Mouse (Mus musculus): Measurements from ENCODE around the gene Cd160. TPM values are rescaled to one million over a fixed set of nuclear protein-coding genes. Genes with fewer than 3 reads are reported as not detected.

The Cd160 gene
- 6.7 TPM for polyA plus RNA-seq (2017; shearing (Covaris generic))

DNA sequence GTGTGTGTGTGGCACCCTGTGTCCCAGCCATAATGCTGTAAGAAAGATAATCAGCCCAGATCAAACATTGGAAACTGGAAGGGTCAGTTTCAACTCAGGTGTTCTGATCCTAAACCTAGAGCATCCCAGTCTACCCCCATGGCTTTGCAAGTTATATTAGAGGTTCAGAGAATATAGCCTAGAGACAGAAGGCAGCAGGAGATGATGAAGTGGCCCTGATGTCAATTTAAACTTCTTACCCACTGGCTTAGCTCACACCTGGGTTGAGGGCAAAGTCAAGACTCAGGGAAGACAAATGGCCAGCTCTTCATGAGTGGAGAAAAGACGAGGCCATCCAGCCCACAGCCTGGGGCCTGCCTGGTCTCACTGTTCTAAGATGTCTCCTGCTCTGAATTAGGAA lies at the start of gene Cd160, which contains the start of gene Pdzk1:
Cd160 (minus strand) TSS at position 368 of the 400 bp plus-strand sequence.
Pdzk1 (plus strand) TSS at position 301 of the 400 bp plus-strand sequence.

Other genes starting within 250 kb of the Cd160 start
- gene Polr3gl, start 235.2 kb downstream of the Cd160 start, polyA plus RNA-seq (2017; shearing (Covaris generic)), result 18.4 TPM
- not detected for gene Ankrd34a, start 232.7 kb downstream of the Cd160 start, polyA plus RNA-seq (2017; shearing (Covaris generic))
- gene Lix1l, start 228.2 kb downstream of the Cd160 start, polyA plus RNA-seq (2017; shearing (Covaris generic)), result 0.45 TPM
- 189 TPM for gene Rbm8a, start 199.4 kb downstream of the Cd160 start, polyA plus RNA-seq (2017; shearing (Covaris generic))
- gene Pex11b, start 194.0 kb downstream of the Cd160 start, polyA plus RNA-seq (2017; shearing (Covaris generic)), result 22.0 TPM
- gene Gm42957, start 193.9 kb downstream of the Cd160 start, polyA plus RNA-seq (2017; shearing (Covaris generic)), result not detected
- gene Itga10, start 183.8 kb downstream of the Cd160 start, polyA plus RNA-seq (2017; shearing (Covaris generic)), result 0.29 TPM
- 4.7 TPM for gene Ankrd35, start 159.2 kb downstream of the Cd160 start, polyA plus RNA-seq (2017; shearing (Covaris generic))
- 9.8 TPM for gene Pias3, start 133.0 kb downstream of the Cd160 start, polyA plus RNA-seq (2017; shearing (Covaris generic))
- gene Nudt17, start 120.8 kb downstream of the Cd160 start, polyA plus RNA-seq (2017; shearing (Covaris generic)), result 2.4 TPM
- gene Polr3c, start 101.7 kb downstream of the Cd160 start, polyA plus RNA-seq (2017; shearing (Covaris generic)), result 50.8 TPM
- gene Rnf115, start 101.7 kb downstream of the Cd160 start, polyA plus RNA-seq (2017; shearing (Covaris generic)), result 103 TPM
- gene Pdzk1, start 67 bp downstream of the Cd160 start, polyA plus RNA-seq (2017; shearing (Covaris generic)), result 0.88 TPM
- gene Gja5, start 75.3 kb upstream of the Cd160 start, polyA plus RNA-seq (2017; shearing (Covaris generic)), result not detected
- gene Gpr89, start 76.0 kb upstream of the Cd160 start, polyA plus RNA-seq (2017; shearing (Covaris generic)), result 23.1 TPM
- gene Gja8, start 96.7 kb upstream of the Cd160 start, polyA plus RNA-seq (2017; shearing (Covaris generic)), result 0.35 TPM